Mouse (Mus musculus): Measurements from ENCODE around the gene C130074G19Rik. TPM values are rescaled to one million over a fixed set of nuclear protein-coding genes. Genes with fewer than 3 reads are reported as not detected.
A peak's percentile ranks its signal among the peaks of the same experiment; 100 is the strongest.

The C130074G19Rik gene
- total and polyA plus RNA-seq, 3 experiments = not detected

- no peak for TF ChIP-seq NELFE (IDR thresholded peaks at IDR 0.05; ENCODE audit: low read depth, low read length)
- no peak for TF ChIP-seq CHD1 (IDR thresholded peaks at IDR 0.05; ENCODE audit: low read depth, low read length)
Observed at GRCm38 (mm10) chr1:184851166-184851565, 31.9 kb downstream of the C130074G19Rik start (continued).

- H3K27ac ChIP-seq (ENCODE audit: control insufficient read depth, low read depth, low read length) = no peak overlapping the region
- H3K9me3 ChIP-seq (replicated peaks; ENCODE audit: insufficient read depth, low read length) = no peaks in the 10 kb centered on the region
- peak; percentile 49 for DNase-seq (ENCODE audit: low read depth, low spot score)
- H3K36me3 ChIP-seq (ENCODE audit: control insufficient read depth in 1 of 2, insufficient read depth in 2 of 2, low read length in 2 of 2) = peaks cover 0 to 9% of the 10 kb centered on the region in 2 experiments; a peak in 2 of 4 replicates
- peaks cover 6 to 10% of the 10 kb centered on the region in 2 experiments; a peak in 3 of 4 replicates for H3K4me1 ChIP-seq (ENCODE audit: control insufficient read depth in 1 of 2, insufficient read depth in 2 of 2, low read length in 2 of 2)
- peak overlapping the region in 1 of 2 experiments; percentile 99; a peak in 2 of 4 replicates for H3K4me3 ChIP-seq (ENCODE audit: control insufficient read depth in 1 of 2, insufficient read depth in 1 of 2, low read depth in 2 of 2, low read length in 2 of 2)
- peaks cover 23% of the 10 kb centered on the region for H3K79me2 ChIP-seq (ENCODE audit: control insufficient read depth, insufficient read depth, low read length, poor library complexity)
- H3K27me3 ChIP-seq (ENCODE audit: control insufficient read depth in 1 of 2, insufficient read depth in 2 of 2, low read length in 2 of 2) = no peaks in the 10 kb centered on the region
- H3K9ac ChIP-seq (ENCODE audit: control insufficient read depth, low read depth, low read length, poor library complexity, severe bottlenecking) = peak overlapping the region; percentile 51
- TF ChIP-seq HCFC1 (IDR thresholded peaks at IDR 0.05; ENCODE audit: low read depth, low read length) (no peak), MYC (IDR thresholded peaks at IDR 0.05; ENCODE audit: low read depth, low read length) (peak; percentile 62; the same call in 1 of the 2 replicates), MAX (IDR thresholded peaks at IDR 0.05; ENCODE audit: low read length) (peak; percentile 89), ZKSCAN1 (IDR thresholded peaks at IDR 0.05; ENCODE audit: low read depth, low read length) (no peak), NRF1 (IDR thresholded peaks at IDR 0.05; ENCODE audit: insufficient read depth, low read depth, low read length, poor library complexity, severe bottlenecking) (no peak), POLR2AphosphoS2 (IDR thresholded peaks at IDR 0.05; ENCODE audit: low read length) (no peak), NELFE (IDR thresholded peaks at IDR 0.05; ENCODE audit: low read depth, low read length) (0 out of 2 replicates have a peak, but pooled peaks have one; percentile 6), GABPA (IDR thresholded peaks at IDR 0.05; ENCODE audit: low read depth, low read length) (no peak), E2F4 (IDR thresholded peaks at IDR 0.05; ENCODE audit: borderline replicate concordance, low read depth, low read length) (no peak), BHLHE40 (IDR thresholded peaks at IDR 0.05; ENCODE audit: borderline replicate concordance, low read depth, low read length) (peak; percentile 69), TBP (IDR thresholded peaks at IDR 0.05; ENCODE audit: low read depth, low read length) (0 out of 2 replicates have a peak, but pooled peaks have one; percentile 15), TAL1 (IDR thresholded peaks at IDR 0.05; ENCODE audit: low read length) (peak; percentile 17; the same call in 1 of the 2 replicates), ZC3H11A (IDR thresholded peaks at IDR 0.05; ENCODE audit: low read depth, low read length) (no peak), UBTF (IDR thresholded peaks at IDR 0.05; ENCODE audit: borderline replicate concordance, insufficient read depth, low read depth, low read length) (no peak), KAT2A (conservative IDR thresholded peaks at IDR 0.05; ENCODE audit: low read depth, low read length) (no peak), USF1 (IDR thresholded peaks at IDR 0.05; ENCODE audit: low read depth, low read length) (peak; percentile 44; the same call in 1 of the 2 replicates), GATA1 (IDR thresholded peaks at IDR 0.05; ENCODE audit: low read depth, low read length) (no peak), USF2 (IDR thresholded peaks at IDR 0.05; ENCODE audit: borderline replicate concordance in 1 of 2, insufficient read depth in 1 of 2, low read depth in 1 of 2, low read length in 2 of 2) (no peak), POLR2A (IDR thresholded peaks at IDR 0.05; ENCODE audit: control insufficient read depth in 1 of 2, insufficient read depth in 1 of 2, low read depth in 1 of 2, low read length in 2 of 2, poor library complexity in 1 of 2) (no peak), SIN3A (IDR thresholded peaks at IDR 0.05; ENCODE audit: low read length) (peak; percentile 35; the same call in 1 of the 2 replicates), MXI1 (IDR thresholded peaks at IDR 0.05; ENCODE audit: low read depth, low read length) (no peak; the same call in 1 of the 2 replicates), RCOR1 (IDR thresholded peaks at IDR 0.05; ENCODE audit: low read depth, low read length) (no peak), SMC3 (IDR thresholded peaks at IDR 0.05; ENCODE audit: low read depth, low read length) (no peak), ZNF384 (IDR thresholded peaks at IDR 0.05; ENCODE audit: low read depth, low read length) (no peak), TCF12 (IDR thresholded peaks at IDR 0.05; ENCODE audit: low read depth, low read length) (no peak), CTCF (IDR thresholded peaks at IDR 0.05 in 2 of 3, conservative IDR thresholded peaks at IDR 0.05 in 1 of 3; ENCODE audit: control insufficient read depth in 1 of 3, insufficient read depth in 1 of 3, low read depth in 2 of 3, low read length in 3 of 3, poor library complexity in 1 of 3, severe bottlenecking in 1 of 3) (no peak), RAD21 (IDR thresholded peaks at IDR 0.05; ENCODE audit: low read depth, low read length) (no peak), MEF2A (IDR thresholded peaks at IDR 0.05; ENCODE audit: extremely low read depth, insufficient replicate concordance, low read depth, low read length, poor library complexity, severe bottlenecking) (no peak), MAFK (IDR thresholded peaks at IDR 0.05; ENCODE audit: borderline replicate concordance, low read depth, low read length) (no peak), CHD2 (IDR thresholded peaks at IDR 0.05; ENCODE audit: low read length) (no peak), MYB (IDR thresholded peaks at IDR 0.05; ENCODE audit: low read depth, low read length) (no peak), POLR2AphosphoS5 (IDR thresholded peaks at IDR 0.05; ENCODE audit: borderline replicate concordance, low read depth, low read length) (no peak), ZMIZ1 (IDR thresholded peaks at IDR 0.05; ENCODE audit: low read depth, low read length) (no peak), CHD1 (IDR thresholded peaks at IDR 0.05; ENCODE audit: low read depth, low read length) (no peak), EP300 (IDR thresholded peaks at IDR 0.05; ENCODE audit: low read depth in 1 of 2, low read length in 2 of 2) (no peak)
Observed at GRCm38 (mm10) chr1:184846973-184847372, 36.0 kb downstream of the C130074G19Rik start.

Data from MEL (cell line).